Mouse (Mus musculus): ENCODE results near the gene Prkg1.

DNA sequence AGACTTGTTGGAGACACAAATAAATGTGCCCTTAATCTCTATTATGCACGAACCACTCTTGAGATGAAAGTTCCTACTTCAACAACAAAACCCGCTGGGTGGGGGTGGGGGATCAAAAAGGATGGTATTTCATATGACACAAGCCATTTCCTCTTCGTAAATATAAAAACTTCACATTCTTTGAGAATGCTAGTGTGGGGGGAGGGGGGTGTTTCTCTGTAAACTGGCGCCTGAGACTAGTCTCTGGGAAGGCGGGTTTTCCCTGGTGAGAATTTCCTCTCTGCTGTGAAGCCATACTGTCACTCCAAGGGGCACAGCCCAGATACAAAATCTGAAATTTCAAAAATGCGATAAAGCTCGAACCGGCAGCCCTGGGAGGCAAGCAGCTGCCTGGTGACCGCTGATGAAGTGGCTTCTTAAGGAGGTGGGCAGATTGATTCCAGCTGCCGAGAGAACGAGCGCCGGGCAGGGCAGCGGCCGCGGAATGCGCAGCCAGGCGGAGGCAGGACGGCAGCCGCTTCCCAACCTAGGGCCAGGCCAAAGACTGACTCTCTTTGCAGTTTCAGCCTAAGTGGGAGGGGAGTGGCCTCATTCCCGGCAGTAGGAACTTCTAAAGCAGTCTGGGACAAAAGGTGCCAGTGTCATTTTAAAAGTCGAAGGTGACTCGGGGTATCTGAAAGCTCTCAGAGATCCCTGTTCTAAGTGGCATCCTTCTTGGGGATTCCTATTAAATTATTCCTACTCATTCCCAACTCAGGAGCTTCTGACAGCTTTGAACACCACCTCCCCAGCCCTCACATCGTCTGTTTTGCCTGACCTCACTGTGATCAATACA lies 2.2 kb downstream of the Prkg1 start:
- TF ChIP-seq POLR2A (IDR thresholded peaks at IDR 0.05; ENCODE audit: borderline replicate concordance, low read depth, low read length) (no peak), CTCF (IDR thresholded peaks at IDR 0.05; ENCODE audit: low read depth, low read length) (no peak)
